Mouse (Mus musculus) gastrocnemius, postnatal 25 days (tissue): Measurements from ENCODE around the gene Ap3s2. TPM values are rescaled to one million over a fixed set of nuclear protein-coding genes. Genes with fewer than 3 reads are reported as not detected.

Source experiments
- DNase-seq: peaks from one replicate; pipeline ENCODE4 v3.0.0; 2022
- total RNA-seq, 2 experiments: library from RNA; stranded (reverse); gene quantifications; 1 replicate in 1 of 2; 2 replicates in 1 of 2; pipeline ENCODE4 v1.2.3; 2021

The Ap3s2 gene
- total RNA-seq, 2 experiments from 2014 or later: 16.9 to 17.1 TPM

- no peak for DNase-seq
These were observed 29.8 kb downstream of the Ap3s2 start for GRCm38 (mm10) chr7:79890436-79891221.

GRCm38 (mm10) chr7:79888603-79889002 is 31.8 kb downstream of the Ap3s2 start:
- no peak for DNase-seq

DNA sequence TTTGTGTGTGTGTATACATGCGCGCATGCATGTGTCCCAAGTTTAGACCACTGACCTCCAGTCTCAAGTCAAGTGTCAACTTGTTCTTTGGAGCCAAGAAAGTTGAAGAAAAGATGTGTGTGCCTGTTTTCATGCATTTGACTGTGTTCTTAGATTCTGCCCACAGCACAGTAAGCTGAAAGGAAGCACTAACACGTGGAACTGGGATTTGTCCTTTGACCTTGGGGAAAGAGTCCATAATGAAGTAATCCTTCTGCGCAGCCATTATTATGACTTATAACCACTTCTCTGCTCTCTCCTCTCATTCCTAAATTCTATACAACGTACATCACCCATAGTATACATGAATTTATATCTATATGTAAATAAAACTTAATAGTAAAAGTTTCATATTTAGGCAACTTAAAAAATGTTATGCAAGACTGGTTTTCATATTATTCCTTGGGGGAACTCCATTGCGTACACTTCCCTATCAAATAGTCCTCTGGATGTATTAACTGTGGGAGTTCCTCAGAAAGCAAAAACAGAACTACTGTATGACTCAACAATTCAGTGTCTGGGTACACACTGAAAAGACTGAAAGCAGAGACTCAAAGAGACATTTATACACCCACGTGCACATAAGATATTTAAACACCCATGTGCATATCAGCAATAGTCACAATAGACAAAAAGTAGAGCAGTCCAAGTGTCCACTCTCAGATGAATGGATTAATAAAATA is 36.7 kb downstream of the Ap3s2 start:
- DNase-seq: no peak

GRCm38 (mm10) chr7:79881901-79882300 is 38.5 kb downstream of the Ap3s2 start:
- DNase-seq: no peak

- peak; percentile 73 for DNase-seq
These were observed 39.5 kb downstream of the Ap3s2 start for GRCm38 (mm10) chr7:79880998-79881397.

GRCm38 (mm10) chr7:79880033-79880432 is 40.4 kb downstream of the Ap3s2 start:
- no peak for DNase-seq

DNA sequence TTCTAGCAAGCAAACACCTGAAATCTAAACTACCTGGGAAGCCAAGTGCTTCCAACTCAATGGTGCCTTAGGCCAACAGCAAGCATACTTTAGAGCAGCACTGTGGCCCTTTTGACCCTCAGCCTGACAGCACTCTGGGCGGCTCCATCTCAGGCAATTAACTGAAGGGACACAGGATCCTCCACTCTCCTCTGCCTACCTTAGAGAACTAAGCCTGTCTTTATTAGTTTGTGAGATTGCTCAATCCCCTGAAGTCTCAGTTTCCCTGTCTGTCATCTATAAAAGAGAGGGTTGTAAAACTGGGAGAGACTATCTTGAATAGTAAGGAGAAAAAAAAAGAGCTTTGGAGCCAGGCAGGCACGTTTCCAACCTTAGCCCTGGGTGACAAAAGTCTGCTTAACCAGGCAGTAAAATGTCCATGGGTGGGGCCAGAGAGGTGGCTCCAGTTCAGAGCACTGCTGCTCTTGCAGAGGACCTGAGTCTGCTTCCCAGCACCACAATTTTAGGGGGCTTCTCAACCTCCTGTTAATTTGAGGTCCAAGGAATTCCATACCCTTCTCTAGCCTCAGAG is 41.9 kb downstream of the Ap3s2 start:
- no peak for DNase-seq

DNA sequence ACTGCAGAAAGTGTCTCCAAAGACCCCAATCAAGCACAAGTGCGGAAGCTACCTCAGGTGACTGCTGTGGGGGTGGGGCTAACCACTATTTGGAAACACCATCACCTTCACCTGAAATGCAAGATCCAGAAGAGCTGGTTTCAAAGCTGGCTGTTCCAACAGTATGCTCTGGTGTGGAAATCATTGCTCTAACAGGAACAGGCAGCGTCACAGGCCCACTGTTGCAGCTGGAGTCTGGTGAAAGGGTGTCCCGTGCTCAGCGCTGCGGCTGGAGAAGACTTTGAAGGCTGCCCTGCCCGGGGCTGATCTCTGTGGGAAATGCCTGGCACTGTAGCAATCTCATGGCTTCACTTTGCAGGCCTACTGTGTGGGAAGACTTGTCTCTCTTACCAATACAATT is 47.0 kb downstream of the Ap3s2 start:
- no peak for DNase-seq

GRCm38 (mm10) chr7:79871797-79872345 is 48.6 kb downstream of the Ap3s2 start:
- no peak for DNase-seq

DNA sequence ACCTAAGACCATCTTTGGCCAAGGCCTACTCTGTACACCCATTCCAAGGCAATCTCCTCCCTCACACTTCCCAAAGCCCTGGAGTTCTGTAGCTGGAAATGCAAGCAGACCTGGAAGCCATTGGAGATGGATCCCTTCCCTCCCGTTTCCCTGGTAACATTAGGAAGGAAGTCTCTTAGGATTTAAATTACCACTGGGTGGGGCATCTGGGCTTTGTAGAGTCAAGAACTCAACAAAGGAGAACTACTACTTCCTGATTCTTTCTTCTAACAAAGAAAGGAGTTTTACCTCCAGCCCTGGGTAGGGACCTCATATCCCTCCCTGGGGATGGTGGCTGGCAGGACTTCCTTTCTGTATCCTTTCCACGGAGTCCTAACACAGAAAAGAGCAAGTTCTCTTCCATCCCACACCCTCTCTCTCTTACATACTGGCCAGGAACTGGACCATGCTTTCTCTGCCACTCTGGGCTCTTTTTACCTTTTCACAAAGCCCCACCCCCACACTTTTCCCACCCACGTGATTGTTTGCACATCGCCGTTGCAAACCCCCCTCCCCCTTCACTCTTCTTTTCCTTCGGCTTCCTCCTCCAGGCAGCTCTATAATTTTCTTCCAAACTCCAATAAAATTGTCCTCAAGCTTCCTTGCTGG is 51.3 kb downstream of the Ap3s2 start:
- no peak for DNase-seq

DNA sequence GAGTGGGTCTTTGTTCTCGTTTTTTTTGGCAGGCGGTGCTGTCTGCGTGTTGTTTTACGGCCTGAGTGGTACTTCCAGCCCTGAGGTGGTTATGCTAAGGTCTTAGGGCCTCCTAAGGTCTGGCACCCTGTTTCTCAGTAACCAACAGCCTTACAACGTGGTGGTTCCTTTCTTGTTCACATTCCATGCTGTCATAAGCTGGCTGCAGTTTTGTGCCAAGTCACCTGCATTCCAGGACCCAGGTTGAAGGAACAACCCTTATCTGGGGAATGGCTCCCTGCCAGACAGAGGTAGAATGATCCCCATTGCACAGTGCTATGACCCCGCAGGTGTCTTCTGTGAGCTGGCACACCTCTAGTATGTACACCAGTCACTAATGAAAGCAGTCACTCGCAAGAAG is 52.0 kb downstream of the Ap3s2 start:
- DNase-seq: no peak

GRCm38 (mm10) chr7:79867861-79868260 is 52.6 kb downstream of the Ap3s2 start:
- DNase-seq: peak; percentile 64

GRCm38 (mm10) chr7:79866294-79867000 is 54.0 kb downstream of the Ap3s2 start:
- DNase-seq: no peak

GRCm38 (mm10) chr7:79861794-79862193 is 58.7 kb downstream of the Ap3s2 start:
- DNase-seq: no peak

DNA sequence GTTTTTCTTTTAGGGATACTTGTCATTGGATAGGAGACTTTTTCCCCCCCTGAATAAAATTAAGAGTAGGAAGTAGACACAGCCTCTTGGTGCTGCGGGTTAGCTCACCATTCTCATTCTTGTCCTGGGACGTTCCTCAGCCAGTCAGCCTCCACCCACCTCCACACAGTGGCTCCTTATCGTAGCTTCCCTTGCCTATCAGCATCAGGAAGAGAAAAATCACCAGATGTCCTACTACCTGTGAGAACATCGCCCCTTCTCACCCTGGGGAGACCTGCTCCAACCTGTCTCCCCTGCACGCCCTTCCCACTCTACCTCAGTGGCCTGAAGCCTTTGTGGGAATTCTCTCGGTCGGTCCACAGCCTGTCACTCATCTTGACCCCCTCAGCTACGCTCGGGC is 59.6 kb downstream of the Ap3s2 start, which contains the start of gene Anpep:
Gene Anpep (minus strand): TSS at position 249 of the 400 bp plus-strand sequence.
- no peak for DNase-seq

DNA sequence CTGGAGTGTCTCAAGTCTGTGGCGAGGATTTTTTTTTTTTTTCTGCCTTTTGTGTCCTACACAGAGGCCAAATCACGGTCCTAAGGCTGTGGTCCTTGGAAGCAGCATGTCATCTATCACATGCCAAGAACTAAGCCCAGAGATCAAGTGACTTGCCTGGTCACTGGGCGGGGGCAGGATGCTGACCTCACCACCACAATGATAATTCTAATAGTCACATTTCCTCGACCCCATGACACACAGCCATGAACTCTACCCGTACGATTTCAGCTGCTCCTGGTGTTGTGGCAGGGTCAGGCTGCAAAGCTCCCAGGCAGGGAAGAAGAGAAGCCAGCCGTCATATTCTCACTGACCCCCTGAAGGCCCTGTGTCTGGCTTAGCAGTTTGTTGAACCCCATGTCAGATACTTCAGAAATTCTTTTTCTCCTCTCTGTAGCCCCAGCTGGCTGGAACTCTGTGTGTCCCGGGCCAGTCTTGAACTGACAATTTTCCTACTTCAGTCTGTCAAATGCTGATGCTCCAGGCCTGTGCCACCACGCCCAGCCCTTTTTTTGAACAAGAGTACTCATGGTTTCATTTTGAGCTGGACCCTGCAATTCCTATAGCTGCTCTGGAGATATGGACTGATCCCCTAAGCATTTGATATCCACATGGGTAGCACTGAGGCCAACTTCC is 61.4 kb downstream of the Ap3s2 start:
- peak; percentile 22 for DNase-seq

GRCm38 (mm10) chr7:79858202-79858934 is 62.1 kb downstream of the Ap3s2 start:
- peak; percentile 46 for DNase-seq

GRCm38 (mm10) chr7:79856305-79856704 is 64.1 kb downstream of the Ap3s2 start:
- DNase-seq: no peak

- DNase-seq: peak; percentile 51
These were observed 72.7 kb downstream of the Ap3s2 start for GRCm38 (mm10) chr7:79847456-79848451.
